Mouse (Mus musculus) induced T-regulatory cell, adult 2 months (primary cell): ENCODE measurements around the gene Tlr5.
A peak's percentile ranks its signal among the peaks of the same experiment; 100 is the strongest.

Experiments used
- DNase-seq: peaks from one replicate; pipeline ENCODE4 v3.0.0-alpha.2; 2012; ENCODE audit warnings: low read depth

The Tlr5 gene

DNA sequence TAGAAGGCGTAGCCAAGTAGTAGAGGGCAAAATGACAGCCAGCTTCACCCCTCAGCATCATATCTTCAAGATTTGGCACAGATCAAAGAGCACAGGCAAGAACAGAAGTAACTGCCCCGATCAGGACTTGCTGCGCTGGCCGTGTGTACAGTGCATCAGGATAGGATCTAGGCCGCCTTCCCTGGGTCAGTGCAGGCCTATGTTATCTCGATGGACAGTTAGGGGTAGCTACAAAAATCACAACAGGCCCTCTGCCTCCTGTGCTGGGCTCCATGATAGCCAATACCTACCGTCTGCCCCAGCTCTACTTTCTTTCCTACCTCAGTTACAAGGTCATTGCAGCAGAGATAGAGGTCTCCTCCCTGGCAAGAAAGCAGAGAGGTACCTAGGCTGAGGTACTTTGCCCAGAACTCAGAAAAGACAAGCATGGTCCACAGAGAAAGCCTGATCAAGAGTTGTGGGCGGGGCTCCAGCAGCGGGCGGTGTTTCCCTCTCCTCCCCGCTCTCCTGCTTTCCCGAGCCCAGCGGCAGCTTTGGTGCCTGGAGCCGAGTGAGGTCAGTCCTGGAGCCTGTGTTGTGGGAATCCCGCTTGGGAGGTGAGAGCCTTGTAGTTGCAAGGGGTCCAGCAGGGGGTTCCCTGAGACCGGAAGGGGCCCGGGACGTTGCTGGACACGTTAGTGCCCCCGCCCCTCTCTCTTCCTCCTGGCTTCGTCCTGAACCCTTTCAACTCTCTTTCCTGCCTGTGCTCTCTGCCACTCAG lies at the start of gene Tlr5:
Gene Tlr5 (plus strand): TSS at position 502 of the 760 bp plus-strand sequence.
- peak; percentile 13 for DNase-seq

DNA sequence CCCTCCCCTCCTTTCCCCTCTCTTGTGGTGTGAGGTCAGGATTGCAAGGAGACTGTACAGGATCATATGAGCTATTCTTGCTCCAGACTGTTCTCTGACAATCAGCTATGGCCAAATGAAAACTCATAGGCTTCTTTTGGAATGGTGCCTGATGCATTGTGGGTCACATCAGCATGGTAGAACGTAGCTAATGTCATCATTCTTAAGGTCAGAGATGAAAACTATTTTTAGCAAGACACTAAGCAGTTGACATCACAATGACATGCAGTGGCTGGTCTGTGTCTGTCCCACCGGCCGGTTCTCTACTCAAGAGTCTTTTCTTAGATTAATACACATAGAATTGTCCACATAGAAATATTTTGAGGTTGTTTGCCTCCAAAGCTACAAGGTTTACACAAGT lies 48.9 kb upstream of the Tlr5 start:
- no peak for DNase-seq

DNA sequence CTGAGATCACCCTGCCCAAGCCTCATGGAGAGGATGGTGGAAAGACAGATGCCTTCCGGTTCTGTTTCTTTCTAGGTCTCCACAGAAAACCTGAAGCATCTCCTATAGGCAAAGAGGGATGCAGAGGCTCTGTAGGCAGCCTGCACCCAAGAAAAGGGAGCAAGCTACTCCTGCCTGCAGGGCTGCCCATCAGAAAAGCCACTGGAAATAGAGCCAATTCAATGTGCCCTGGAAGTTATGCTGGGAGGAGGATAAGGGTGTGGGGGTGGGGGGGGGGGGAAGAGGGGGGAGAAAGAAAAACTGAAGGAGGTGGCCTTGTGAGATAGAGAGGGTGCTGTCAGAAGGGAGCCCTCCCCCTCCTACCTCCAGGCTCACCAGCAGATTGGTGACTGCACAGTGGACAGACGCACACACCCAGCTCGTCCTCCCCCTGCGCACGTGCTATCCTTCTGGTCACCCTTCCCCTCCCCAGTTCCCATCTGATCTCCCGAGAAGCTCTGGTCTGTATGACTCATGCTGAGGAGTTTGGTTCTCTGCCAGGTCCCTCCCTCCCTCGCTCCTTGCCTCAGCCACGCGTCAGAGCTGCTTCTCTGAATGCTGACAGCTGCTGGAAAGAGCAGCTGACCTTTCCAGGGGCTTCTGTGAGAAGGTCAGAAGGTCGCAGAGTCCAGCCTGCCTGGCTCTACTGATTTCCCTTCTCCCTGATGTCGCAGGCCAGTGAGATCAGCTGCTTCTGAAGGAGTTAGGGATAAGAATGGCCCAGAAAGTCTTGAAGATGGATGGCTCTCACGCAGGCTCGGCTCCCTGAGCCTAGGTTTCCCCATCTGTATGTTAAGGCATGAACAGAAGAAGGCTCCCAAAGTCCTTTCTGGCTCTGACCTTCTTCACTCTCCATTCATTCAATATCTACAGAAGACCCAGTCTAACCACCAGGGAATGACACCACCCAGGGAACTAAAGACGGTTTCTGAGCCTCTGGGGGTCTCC lies 46.2 kb upstream of the Tlr5 start:
- no peak for DNase-seq

DNA sequence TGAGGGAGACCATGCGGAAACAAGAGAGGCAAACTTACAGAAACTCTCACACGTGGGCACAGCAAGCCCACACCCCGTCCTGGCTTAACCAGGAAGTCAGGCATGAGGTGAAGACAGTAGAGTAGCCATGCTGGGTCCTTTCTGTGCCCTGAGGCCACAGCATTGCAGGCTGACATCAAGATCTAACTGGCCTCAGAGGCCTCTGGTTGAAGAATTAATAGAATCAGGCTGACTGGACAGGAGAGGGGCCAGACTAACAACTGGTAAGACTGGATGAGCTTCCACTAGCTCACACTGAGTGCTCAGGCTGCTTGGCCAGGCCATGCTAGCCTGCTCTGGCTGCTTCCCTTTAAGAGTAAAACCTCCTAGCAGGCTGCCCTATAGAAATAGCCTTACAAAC lies 45.5 kb upstream of the Tlr5 start:
- DNase-seq = no peak

DNA sequence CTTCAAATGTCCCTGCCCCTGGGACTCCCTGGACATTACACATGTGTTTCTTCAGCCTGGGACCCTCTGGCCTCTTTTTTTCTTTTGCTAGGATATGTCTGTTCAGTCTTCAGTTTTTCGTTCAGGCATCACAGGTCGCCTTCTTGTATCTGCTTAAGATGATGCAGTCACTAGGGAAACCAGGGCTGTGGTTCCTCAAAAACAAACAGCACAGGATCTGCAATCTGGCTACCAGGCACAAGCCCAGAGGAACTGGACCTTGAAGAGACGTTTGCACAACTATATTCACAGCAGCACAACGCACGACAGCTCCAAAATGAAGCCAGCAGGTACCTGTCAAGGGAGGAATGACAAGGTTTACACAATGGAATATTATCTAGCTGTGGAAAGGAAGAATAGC lies 45.0 kb upstream of the Tlr5 start:
- no peak for DNase-seq

DNA sequence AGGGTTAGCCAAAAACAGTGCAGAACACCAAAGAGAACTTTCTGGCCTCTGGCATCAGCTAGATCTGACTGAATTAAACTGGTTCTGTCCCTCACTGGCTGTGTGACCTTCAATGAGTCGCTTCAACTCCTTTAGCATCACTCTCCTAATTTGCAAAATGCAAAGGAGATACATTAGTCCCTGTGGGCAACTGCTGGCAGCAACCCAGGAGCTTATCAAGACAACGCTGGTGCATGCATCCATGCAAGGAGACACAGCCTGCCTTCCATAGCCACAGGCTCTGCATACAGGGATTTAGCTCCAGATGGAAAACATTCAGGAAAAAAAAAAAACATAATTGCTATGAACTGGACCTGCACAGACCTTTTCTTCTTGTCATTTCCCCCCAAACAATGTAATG lies 42.0 kb upstream of the Tlr5 start:
- DNase-seq = no peak

DNA sequence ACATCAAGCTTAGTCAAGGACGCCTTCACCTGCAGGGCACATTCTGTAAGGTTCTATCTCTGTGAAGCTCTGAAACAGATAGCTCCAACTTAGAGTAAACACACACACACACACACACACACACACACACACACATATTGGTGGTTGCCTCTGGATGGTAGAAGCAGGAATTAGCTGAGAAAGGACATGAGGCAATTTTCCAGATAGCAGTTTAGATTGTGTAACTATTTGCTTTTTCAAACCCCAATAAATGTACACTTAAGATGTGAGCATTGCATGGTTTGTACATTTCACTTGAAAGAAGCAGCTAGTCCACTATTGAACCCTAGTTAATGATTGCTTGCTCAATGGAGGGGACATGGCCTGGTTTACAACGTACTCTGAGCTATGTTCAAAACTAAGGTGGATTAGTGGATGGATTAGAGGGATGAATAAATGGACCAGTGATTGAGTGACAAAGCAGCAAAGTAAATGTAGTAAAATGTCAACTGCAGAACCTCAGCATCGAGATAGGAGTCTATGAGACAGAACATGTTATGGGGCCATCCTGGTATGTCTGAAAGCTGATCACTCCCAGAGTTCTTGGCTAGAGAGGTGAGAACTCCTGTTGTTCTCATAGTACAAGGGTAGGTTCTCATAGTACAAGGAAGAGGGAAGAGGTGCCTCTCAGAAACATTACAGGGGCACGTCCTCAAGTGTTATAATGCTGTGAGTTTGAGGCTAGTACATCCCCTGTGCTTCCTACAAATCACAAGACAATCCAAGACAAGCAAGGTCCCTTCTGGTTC lies 40.3 kb upstream of the Tlr5 start:
- DNase-seq = no peak

DNA sequence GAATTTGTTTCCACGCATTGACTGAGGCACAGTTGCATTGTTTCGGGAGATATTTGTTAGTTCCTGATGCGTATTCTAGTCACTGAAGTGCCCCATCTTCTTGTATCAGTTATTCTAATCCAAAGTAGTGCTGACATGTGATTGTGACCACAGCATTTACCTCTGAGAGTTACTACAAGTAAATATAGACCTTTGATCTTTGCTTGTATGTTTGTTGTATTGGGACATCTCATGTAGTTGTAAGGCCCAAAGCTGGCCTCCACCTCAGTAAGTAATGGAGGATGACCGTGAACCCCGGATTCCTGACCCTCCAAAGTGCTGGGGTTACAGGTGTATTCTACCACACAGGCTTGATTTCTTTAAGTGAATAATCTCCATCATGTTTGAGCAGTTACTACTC lies 38.4 kb upstream of the Tlr5 start:
- no peak for DNase-seq

DNA sequence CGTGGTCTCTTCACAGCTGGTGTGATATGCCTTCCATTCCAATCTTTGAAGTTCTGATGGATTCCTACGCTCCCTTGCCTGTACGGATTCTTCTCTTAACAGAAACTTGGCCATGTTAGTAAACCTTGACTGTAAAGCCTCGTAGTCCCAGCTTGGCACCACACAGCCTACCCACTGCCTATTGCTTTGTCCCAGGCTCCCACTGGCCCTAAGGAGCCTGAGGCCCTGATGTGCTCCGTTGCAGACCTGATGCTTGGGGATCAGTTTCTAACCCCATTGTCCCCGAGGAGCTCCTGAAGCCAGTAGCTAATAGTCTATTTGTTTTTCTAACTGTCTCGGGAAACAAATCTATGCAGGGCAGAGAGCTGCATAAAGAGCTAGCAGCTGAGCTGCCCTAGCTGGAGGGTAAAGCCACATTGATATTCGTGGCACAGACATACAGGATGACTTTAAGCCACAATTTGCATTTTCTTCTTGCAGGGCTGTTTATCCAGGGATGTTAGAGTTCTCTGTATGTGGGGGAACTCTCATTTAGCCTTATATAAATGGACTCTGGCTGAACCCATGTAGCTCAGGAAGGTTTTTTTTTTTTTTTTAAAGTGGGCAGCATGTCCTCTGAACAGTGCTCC lies 35.8 kb upstream of the Tlr5 start:
- no peak for DNase-seq

DNA sequence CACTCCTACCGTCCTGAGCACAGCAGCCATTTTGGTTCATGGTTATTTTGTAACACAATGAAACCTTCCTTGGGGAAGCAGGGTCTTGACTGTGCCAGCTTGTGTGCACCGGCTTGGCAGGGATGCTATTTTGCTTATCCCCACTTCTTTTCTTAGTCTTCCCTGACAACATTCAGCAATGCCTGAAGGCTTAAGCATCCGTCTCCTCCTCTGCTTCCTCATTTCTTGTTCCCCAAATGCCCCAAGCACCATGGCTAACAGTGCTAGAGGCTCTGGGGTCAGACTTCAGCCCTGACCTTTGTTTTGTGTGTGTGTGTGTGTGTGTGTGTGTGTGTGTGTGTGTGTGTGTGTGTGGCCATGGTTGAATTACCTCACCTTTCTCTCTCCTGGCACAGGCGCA lies 31.8 kb upstream of the Tlr5 start:
- no peak for DNase-seq

DNA sequence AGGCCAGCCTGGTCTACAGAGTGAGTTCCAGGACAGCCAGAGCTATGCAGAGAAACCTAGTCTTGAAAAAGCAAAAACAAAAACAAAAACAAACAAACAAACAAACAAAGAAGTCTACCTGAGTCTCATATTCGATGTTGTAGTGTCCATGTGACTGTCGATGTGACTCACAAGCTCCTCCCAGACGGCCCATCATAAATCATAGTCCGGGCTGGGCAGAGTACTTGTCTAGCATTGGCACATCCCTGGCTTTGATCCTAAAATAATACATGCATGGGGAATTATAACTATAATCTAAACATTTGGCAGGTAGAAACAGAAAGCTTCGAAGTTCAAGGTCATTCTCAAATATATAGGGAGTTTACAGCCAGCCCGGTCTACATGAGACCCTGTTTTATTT lies 28.1 kb upstream of the Tlr5 start:
- no peak for DNase-seq

DNA sequence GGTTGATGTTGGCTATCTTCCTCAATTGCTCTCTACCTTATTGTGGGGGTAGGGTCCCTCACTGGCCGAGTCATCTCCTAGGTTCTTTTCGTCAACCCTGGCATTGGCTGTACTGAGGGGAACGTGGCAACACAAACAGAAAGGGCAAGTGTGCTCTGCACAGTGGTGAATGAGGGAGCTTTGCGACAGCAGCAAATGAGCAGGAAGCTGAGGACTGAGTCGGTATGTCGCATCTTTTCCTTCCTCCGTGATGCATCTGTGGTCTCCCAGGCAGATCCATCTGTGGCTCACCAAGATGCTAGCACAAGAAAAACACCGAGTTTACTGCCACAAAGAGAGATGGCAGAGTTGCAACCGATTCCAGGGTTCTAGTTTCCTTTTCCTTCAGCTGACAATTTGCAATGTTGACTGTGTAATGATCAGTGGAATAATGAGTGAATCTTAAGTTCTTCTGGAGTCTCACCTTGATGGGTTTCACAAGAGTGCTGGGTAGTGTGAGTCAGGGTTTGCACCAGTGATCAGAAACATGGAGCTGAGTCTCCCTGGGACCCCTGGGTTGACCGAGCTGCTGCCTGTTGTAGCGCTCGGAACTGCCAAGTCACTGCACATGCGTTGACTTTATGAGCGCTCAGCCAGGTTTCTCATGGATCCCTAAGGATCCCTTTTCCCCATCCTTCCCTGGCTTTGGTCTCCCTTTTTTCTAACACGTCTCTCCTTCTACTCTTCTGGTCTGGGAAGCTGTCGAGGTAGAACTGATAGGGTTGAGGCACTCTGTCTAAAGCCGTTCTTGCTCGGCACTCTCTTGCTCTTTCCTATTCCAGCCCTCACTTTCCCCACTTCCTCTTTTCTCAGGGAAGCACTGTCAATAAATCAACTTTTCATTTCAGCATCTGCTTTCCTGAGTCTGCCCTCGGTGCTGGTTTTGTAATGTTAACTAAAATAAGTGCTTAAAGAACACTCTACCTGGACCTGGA lies 26.4 kb upstream of the Tlr5 start:
- DNase-seq = no peak

DNA sequence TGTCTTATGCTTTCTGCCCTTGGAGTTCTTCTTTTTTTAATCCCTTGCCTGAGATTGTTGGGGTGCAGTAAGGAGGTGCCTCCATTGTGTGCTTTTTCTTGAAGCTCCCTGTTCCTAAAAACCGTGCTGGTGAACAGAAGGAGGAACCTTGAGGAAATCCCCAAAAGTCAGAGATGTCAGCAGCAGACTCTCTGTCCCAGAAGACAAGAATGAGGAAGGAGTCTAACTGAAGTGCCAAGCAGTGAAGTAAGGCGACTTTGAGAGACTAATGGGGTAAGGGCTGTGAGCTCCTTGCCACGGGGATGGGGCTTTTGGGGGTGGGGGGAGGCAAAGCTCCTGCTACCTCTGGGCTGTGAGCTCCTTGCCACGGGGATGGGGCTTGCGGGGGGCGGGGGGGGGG lies 19.1 kb upstream of the Tlr5 start:
- no peak for DNase-seq

DNA sequence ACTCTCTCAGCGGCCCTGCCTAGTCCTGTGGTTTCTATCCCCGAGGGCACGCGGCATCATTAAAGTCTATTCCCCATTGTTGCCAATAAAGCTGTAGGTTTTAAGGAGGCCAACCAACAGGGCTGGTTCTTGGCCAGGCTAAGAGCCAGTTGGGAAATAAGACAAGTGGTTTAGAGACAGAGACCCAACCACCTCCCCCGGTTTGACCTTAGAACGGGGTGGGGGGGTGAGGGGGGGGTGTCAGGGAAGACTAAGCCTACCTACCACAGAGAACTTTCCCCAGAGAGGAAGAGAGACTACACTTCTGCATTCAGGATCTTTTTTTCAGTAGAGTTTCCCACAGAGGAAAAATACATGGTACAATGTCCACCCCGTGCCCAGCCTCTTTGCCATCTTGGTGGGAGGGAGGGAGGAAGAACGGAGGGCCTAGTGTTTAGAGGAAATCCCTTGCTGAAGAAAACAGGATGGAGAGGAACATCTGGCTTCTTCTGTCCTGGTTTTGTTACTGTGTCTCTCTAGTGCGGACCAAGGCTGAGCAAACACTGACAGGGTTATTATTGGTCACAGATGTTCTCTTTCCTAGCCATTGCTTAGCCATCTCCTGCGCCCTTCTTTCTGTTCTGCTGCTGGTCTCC lies 17.0 kb upstream of the Tlr5 start:
- no peak for DNase-seq

DNA sequence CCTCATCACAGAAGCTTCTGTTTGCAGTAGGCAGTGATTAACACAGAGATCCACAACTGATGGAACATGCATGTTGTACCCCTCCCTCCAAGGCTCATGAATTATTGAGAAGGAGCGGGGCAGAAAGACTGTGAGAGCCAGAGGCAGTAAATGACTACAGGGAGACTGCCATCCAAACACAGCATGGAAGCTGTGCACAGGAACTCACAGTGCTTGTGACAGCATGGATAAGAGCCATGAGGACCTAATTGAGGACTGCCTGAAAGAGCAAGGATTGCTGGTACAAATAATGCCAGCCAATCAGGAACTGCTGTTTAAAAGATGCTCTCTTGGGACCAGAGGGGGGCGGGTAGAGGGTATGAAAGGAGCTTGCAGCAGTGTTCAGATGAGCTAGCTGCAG lies 12.7 kb upstream of the Tlr5 start:
- no peak for DNase-seq

DNA sequence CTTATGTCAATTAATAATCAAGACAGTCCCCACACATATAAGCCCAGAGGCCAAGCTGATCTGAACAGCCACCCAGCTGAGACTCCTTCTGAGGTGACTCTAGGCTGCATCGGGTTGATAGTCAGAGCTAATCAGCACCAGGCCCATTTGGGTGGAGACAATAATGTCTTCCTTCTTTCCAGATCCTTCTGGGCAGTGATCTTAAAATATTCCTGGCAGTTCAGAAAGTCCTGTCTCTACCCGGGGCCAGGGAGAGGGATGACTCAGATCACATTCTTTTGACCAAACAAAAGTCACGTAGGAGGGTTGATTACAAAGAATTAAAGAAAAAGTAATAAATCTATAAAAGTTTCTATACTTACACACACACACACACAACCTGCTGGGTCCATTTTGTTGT lies 10.7 kb upstream of the Tlr5 start:
- DNase-seq = no peak

DNA sequence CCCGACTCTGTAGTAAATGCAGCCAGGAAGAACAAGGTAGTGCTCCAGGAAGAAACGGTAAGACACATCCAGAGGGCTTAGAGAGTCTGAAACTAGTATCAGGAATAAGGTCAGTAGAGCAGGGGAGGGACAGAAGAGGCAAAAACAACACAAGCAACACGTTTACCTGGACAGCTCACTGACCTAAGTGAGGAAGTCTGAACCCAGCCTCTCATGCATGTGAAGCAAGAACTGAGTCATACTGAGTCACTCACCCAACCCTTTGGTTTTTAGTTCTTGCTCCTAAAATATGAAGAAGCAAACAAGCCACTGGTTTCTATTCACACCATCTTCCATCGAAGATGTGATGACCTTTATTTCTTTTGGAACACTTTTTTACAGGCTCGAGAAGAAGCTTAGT lies 9.9 kb upstream of the Tlr5 start:
- DNase-seq = no peak

DNA sequence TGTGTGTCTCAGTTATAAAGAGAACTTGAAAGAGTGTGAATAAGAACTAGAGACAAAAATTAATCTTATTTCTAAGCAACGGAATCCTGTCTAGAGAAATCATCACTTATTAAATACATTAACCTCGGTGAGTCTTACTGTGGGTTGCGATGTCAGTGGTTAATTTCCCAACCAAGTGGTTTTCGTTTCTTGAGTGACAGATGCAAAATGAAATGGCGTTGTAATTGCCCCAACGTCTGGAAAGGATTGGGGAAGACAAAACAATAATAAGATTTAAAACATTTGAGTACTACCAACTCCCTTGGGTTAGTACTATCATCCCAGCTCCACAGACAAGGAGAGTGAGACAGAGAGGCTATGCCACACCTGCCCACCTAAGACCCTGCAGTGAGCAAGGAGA lies 9.0 kb upstream of the Tlr5 start:
- DNase-seq = no peak

DNA sequence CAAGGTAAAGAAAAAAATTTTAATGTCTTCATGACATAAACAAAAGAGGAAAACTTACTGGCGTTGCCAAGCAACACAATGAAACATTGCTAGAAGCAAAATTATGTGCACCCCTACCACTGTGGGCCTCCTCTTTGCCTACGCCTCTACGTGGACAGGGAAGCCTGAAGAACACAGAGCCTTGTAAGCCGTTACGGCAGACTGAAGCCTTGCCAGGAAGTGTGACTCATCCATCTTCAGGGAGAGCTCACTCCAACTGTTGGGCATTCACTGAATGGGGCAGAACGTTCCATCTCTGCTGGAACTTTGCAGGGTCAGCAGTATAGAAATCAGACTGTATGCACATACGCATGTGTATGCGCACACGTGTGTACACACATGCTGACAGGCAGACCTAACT lies 3.3 kb upstream of the Tlr5 start:
- no peak for DNase-seq

DNA sequence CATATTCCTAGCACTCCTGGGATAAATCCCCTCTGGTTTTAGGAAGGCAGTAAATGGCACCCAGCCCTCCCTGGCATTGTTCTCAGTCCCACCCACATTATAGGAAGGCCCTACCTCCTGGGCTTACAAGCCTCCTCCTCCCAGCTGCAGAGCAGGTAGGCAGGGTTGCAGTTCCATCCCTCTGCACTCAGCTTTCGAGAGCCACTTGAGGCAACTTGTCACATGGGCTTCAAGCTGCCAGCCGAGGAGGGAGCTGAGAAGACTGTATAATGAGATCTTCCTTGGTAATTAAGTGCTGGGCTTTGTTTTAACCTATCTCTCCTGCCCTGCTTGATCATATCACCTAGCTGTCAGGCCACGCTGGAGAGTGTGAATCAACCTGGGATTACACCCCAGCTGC lies 1.4 kb upstream of the Tlr5 start:
- DNase-seq = no peak
